Mouse (Mus musculus) intestine, postnatal 0 days (tissue): Measurements from ENCODE around the gene Gbgt1. TPM values are rescaled to one million over a fixed set of nuclear protein-coding genes. Genes with fewer than 3 reads are reported as not detected.

ENCODE experiments used
- ATAC-seq: fragments of 200-750 bp; cut with Nextera tagmentation; 2 replicates; pipeline ENCODE4 v1.8.0; 2017; ENCODE audit warnings: mild to moderate bottlenecking, moderate TSS enrichment, moderate library complexity
- H3K27ac ChIP-seq: fragments of 300-500 bp; sonication (generic); 2 replicates; pipeline ENCODE4 v1.5.1; 2014; ENCODE audit warnings: mild to moderate bottlenecking, low read depth, low read length, moderate library complexity
- H3K27me3 ChIP-seq: fragments of 300-500 bp; sonication (generic); replicated peaks from 2 replicates; pipeline ENCODE4 v1.6.1; 2014; ENCODE audit warnings: low read length, mixed read lengths; ENCODE audit not compliant: control insufficient read depth, insufficient read depth
- H3K36me3 ChIP-seq: fragments of 300-500 bp; sonication (generic); 2 replicates; pipeline ENCODE4 v1.6.1; 2014; ENCODE audit warnings: mild to moderate bottlenecking, moderate library complexity; ENCODE audit not compliant: control insufficient read depth, insufficient read depth
- H3K4me1 ChIP-seq: fragments of 300-500 bp; sonication (generic); replicated peaks from 2 replicates; pipeline ENCODE4 v1.6.1; 2014; ENCODE audit warnings: antibody characterized with exemption, low read length, mixed read lengths; ENCODE audit not compliant: control insufficient read depth, insufficient read depth
- H3K4me2 ChIP-seq: fragments of 300-500 bp; sonication (generic); replicated peaks from 2 replicates; pipeline ENCODE4 v1.6.1; 2014; ENCODE audit warnings: low read depth, mild to moderate bottlenecking, moderate library complexity
- H3K4me3 ChIP-seq: fragments of 300-500 bp; sonication (generic); 2 replicates; pipeline ENCODE4 v1.5.1; 2014; ENCODE audit warnings: low read depth, low read length
- H3K9ac ChIP-seq: fragments of 300-500 bp; sonication (generic); 2 replicates; pipeline ENCODE4 v1.6.1; 2014; ENCODE audit warnings: mild to moderate bottlenecking, low read depth, low read length
- H3K9me3 ChIP-seq: fragments of 300-500 bp; sonication (generic); 2 replicates; pipeline ENCODE4 v1.6.1; 2016; ENCODE audit warnings: mixed run types; ENCODE audit not compliant: control insufficient read depth
- CTCF ChIP-seq: sonication (generic); IDR thresholded peaks from 2 replicates; pipeline ENCODE4 v1.5.1; 2016; ENCODE audit warnings: low read depth, mild to moderate bottlenecking, control low read depth, antibody characterized with exemption, moderate library complexity
- WGBS: fragments of 180-500 bp; shearing (Covaris S2); extraction: QIAGEN DNeasy Blood & Tissue Kit; methylation state at CpG from one replicate; pipeline ENCODE4 v1.1.7; 2014; 5-methylcytosine and 5-hydroxymethylcytosine counted together
- polyA plus RNA-seq: library from polyadenylated mRNA; unstranded; fragments of >200 nt; fragmentation: Nextera tagmentation; extraction: Ambion mirVana; gene quantifications from 2 replicates; pipeline ENCODE4 v1.2.1, GENCODE M21; 2015

Gene Gbgt1
- polyA plus RNA-seq, 1 experiment from 2014 or later, result 1.6 TPM

DNA sequence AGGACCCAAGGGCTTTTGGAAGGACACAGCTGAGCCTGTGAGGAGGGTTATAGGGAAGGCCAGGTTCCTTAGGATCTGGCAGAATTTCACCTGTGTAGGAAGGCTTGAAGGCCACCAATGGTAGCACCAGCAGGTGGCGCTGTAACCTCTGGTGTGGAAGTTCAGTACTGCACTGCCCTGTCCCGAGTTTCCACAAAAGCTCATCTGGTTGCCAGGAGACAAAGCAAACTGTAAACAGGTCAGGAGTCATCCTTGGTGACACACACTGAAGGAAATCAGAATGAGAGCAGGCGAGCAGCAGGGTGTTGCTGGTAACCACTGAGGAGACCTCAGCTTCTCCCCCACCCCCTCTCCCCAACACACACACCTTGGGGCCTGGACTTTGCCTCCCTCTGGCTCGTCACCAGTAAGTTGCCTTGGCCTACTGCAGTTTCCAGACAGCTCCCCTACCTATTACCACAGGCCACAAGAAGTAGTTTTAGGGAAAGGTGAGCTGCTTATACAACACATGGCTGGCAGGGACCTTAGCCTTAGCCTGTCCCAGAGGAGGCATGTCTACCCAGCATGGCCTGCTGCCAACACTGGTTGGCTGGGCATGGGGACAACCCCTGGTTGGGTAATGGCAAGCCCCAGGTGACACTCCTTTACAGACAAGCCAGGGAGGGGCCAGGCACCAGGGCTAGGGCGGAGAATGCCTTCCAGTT lies 20.7 kb downstream of the Gbgt1 start:
- H3K27ac ChIP-seq, result peak overlapping the region; percentile 71
- 25% methylated on average over 5 of the region's 5 CpGs for WGBS
- H3K27me3 ChIP-seq, result no peaks in the 10 kb centered on the region
- peaks cover 7% of the 10 kb centered on the region for H3K4me1 ChIP-seq
- peaks cover 3% of the 10 kb centered on the region; the same call in 1 of the 2 replicates for H3K36me3 ChIP-seq
- ATAC-seq, result peak; percentile 88
- TF ChIP-seq CTCF, result peak; percentile 96
- no peaks in the 10 kb centered on the region for H3K9me3 ChIP-seq
- H3K4me3 ChIP-seq, result no peak overlapping the region
- H3K4me2 ChIP-seq, result 0 out of 2 replicates have a peak overlapping the region, but pooled peaks have one; percentile 6
- H3K9ac ChIP-seq, result no peak overlapping the region

DNA sequence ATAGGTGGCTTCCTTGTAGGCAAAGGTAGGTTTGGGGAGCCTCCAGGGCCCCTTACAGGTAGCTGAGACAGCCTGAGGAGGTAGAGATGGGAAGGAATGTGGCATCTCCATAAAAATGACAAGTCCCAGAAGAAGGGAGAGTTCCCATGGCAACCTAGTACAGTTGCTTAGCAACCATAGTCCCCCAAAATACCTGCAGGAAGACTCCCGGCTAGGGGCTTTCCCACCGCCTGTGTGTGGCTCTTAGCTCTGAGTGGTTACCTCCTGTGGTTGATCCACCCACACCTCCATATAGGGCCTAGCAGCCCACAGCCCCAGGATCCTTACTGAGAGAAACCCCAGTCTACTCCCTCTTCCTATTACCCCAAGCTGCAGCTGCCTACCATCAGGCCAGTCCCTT lies 21.5 kb downstream of the Gbgt1 start:
- Histone ChIP-seq H3K4me2 (no peak overlapping the region), H3K4me1 (peaks cover 7% of the 10 kb centered on the region), H3K36me3 (peaks cover 9% of the 10 kb centered on the region; the same call in 1 of the 2 replicates), H3K9ac (no peak overlapping the region), H3K4me3 (no peak overlapping the region), H3K27me3 (no peaks in the 10 kb centered on the region), H3K9me3 (no peaks in the 10 kb centered on the region), H3K27ac (peak overlapping the region; percentile 71; the same call in 1 of the 2 replicates)
- 58% methylated on average over 2 of the region's 2 CpGs for WGBS
- no peak for TF ChIP-seq CTCF
- no peak for ATAC-seq

DNA sequence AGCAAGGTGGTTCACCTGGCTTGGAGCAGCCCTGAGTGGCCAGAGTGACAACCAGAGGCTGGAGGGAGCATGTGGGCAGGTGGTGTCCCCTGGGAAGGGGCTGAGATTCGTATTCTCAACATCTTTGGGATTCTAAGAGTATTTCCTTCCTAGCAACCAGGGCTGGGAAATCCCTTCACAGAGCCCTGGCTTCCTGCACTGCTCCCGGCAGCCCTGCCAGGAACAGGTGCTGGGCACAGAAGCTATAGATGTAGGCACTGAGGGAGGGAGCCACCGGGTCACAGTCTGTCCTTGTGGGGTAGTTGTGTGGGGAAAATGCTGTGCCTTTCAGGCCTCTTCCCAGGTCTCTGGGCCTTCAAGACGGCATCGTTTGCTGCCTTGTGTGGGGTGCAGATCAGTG lies 23.9 kb downstream of the Gbgt1 start:
- H3K9ac ChIP-seq, result no peak overlapping the region
- no peak overlapping the region for H3K27ac ChIP-seq
- H3K36me3 ChIP-seq, result peaks cover 9% of the 10 kb centered on the region; the same call in 1 of the 2 replicates
- no peak for ATAC-seq
- H3K4me3 ChIP-seq, result no peak overlapping the region
- TF ChIP-seq CTCF, result no peak
- peaks cover 9% of the 10 kb centered on the region; the same call in 1 of the 2 replicates for H3K4me1 ChIP-seq
- 82% methylated on average over 5 of the region's 5 CpGs for WGBS
- H3K9me3 ChIP-seq, result no peaks in the 10 kb centered on the region
- no peak overlapping the region for H3K4me2 ChIP-seq
- H3K27me3 ChIP-seq, result no peaks in the 10 kb centered on the region

DNA sequence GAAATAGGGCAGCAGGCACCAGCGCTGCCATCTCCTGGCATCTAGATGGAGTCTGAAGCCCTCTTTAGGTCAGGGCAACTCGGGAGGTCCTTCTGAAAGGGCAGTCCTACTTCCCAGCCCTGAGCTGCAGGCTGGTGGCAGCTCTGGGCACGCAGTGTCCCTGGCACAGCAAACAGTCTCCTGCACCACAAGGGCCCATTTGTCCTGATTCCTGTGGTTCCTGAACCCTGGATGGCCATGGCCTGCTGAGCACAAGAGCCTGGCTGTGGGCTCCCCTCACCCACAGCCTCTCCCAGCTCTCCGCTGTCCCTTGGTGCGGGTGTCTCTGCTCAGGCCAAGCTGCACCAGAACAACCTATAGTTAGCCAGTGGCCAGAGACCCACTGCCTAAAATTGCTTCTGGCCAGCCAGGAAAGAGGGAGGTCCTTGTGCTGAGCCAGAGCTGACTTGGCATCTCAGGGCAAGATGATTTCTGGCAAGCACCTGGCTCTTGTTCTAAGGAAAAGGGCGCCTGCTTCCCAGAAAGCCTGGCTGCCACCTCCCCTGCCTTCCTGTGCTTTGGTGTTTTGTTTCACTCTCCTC lies 25.0 kb downstream of the Gbgt1 start:
- no peak overlapping the region for H3K27ac ChIP-seq
- ATAC-seq, result no peak
- WGBS, result 86% methylated on average over 6 of the region's 6 CpGs
- no peaks in the 10 kb centered on the region for H3K9me3 ChIP-seq
- H3K27me3 ChIP-seq, result no peaks in the 10 kb centered on the region
- peaks cover 19% of the 10 kb centered on the region for H3K4me1 ChIP-seq
- H3K9ac ChIP-seq, result no peak overlapping the region
- 0 out of 2 replicates have a peak, but pooled peaks cover 9% of the 10 kb centered on the region for H3K36me3 ChIP-seq
- TF ChIP-seq CTCF, result no peak
- no peak overlapping the region for H3K4me2 ChIP-seq
- H3K4me3 ChIP-seq, result no peak overlapping the region

DNA sequence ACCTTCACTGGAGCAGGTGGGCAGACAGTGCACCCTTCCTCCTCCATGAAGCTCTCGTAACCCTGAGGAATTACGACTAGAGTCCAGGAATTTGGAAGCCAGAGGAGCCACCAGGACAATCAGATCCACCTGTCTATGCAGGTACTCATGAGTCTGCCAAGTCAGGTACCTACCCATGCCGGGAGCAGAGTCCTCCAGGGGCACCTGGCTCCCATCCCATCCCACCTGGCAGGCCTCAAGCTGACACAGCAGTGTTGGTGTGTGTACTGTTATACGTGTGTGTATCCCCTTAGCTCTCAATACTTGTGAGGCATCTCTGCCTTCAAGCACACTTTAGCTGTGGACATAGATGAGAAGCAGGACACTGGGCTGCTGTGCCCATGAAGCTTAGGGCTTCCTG lies 25.5 kb downstream of the Gbgt1 start:
- Histone ChIP-seq H3K4me3 (no peak overlapping the region), H3K4me1 (peaks cover 20% of the 10 kb centered on the region), H3K27ac (no peak overlapping the region), H3K27me3 (no peaks in the 10 kb centered on the region), H3K4me2 (no peak overlapping the region), H3K9me3 (no peaks in the 10 kb centered on the region), H3K36me3 (0 out of 2 replicates have a peak, but pooled peaks cover 9% of the 10 kb centered on the region), H3K9ac (no peak overlapping the region)
- TF ChIP-seq CTCF, result no peak
- 76% methylated on average over 4 of the region's 4 CpGs for WGBS
- ATAC-seq, result no peak

GRCm38 (mm10) chr2:28523643-28524117 lies 27.0 kb downstream of the Gbgt1 start:
- no peak overlapping the region for H3K4me2 ChIP-seq
- H3K27ac ChIP-seq, result no peak overlapping the region
- H3K36me3 ChIP-seq, result 0 out of 2 replicates have a peak, but pooled peaks cover 9% of the 10 kb centered on the region
- H3K27me3 ChIP-seq, result no peaks in the 10 kb centered on the region
- no peak for TF ChIP-seq CTCF
- 21% methylated on average over 5 of the region's 5 CpGs for WGBS
- no peak overlapping the region for H3K4me3 ChIP-seq
- H3K4me1 ChIP-seq, result peaks cover 13% of the 10 kb centered on the region
- ATAC-seq, result peak; percentile 61
- H3K9ac ChIP-seq, result no peak overlapping the region
- H3K9me3 ChIP-seq, result no peaks in the 10 kb centered on the region
